Mouse (Mus musculus) limb, embryonic 14.5 days (tissue): ENCODE measurements around the gene Slc1a3. TPM values are rescaled to one million over a fixed set of nuclear protein-coding genes. Genes with fewer than 3 reads are reported as not detected.

Experiments
- ATAC-seq: fragments of 200-750 bp; cut with Nextera tagmentation; 2 replicates; pipeline ENCODE4 v1.8.0; 2017; ENCODE audit warnings: low read depth, moderate number of reproducible peaks, moderate TSS enrichment; ENCODE audit not compliant: low FRiP score
- DNase-seq: peaks from one replicate; pipeline ENCODE4 v3.0.0-alpha.2; 2015; ENCODE audit warnings: low spot score
- H3K27ac ChIP-seq: fragments of 300-500 bp; sonication (generic); replicated peaks from 2 replicates; pipeline ENCODE4 v1.5.1; 2014; ENCODE audit warnings: low read depth, mild to moderate bottlenecking, low read length, moderate library complexity, mixed read lengths
- H3K27me3 ChIP-seq: fragments of 300-500 bp; sonication (generic); 2 replicates; pipeline ENCODE4 v1.6.1; 2014; ENCODE audit warnings: low read length, mixed read lengths; ENCODE audit not compliant: control insufficient read depth, insufficient read depth
- H3K36me3 ChIP-seq: fragments of 300-500 bp; sonication (generic); 2 replicates; pipeline ENCODE4 v1.6.1; 2014; ENCODE audit warnings: mild to moderate bottlenecking, low read length, moderate library complexity, mixed read lengths; ENCODE audit not compliant: control insufficient read depth, insufficient read depth
- H3K4me1 ChIP-seq: fragments of 300-500 bp; sonication (generic); 2 replicates; pipeline ENCODE4 v1.6.1; 2014; ENCODE audit warnings: antibody characterized with exemption, low read length, mixed read lengths; ENCODE audit not compliant: control insufficient read depth, insufficient read depth
- H3K4me2 ChIP-seq: fragments of 300-500 bp; sonication (generic); replicated peaks from 2 replicates; pipeline ENCODE4 v1.6.1; 2014; ENCODE audit warnings: low read depth, mild to moderate bottlenecking, low read length, moderate library complexity; ENCODE audit not compliant: severe bottlenecking
- H3K4me3 ChIP-seq: fragments of 300-500 bp; sonication (generic); replicated peaks from 2 replicates; pipeline ENCODE4 v1.5.1; 2014; ENCODE audit warnings: low read length
- H3K9ac ChIP-seq: fragments of 300-500 bp; sonication (generic); 2 replicates; pipeline ENCODE4 v1.6.1; 2014; ENCODE audit warnings: mild to moderate bottlenecking, low read depth, low read length, moderate library complexity; ENCODE audit not compliant: severe bottlenecking
- H3K9me3 ChIP-seq: fragments of 300-500 bp; sonication (generic); 2 replicates; pipeline ENCODE4 v1.6.1; 2016; ENCODE audit warnings: low read length; ENCODE audit not compliant: control insufficient read depth
- POLR2A ChIP-seq: fragments of 200-500 bp; IDR thresholded peaks from 2 replicates; pipeline ENCODE4 v1.8.0; 2012; ENCODE audit warnings: inconsistent platforms, mild to moderate bottlenecking, moderate library complexity, borderline replicate concordance; ENCODE audit not compliant: insufficient read depth, insufficient read length; ENCODE audit errors: extremely low read depth
- WGBS: fragments of 180-500 bp; shearing (Covaris S2); extraction: QIAGEN DNeasy Blood & Tissue Kit; methylation state at CpG from one replicate; pipeline ENCODE4 v1.1.7; 2014; 5-methylcytosine and 5-hydroxymethylcytosine counted together
- polyA plus RNA-seq, 2 experiments: library from polyadenylated mRNA; depleted of rRNA in 1 of 2; stranded (reverse) in 1 of 2; unstranded in 1 of 2; fragments of >200 nt; fragmentation: Nextera tagmentation in 1 of 2; extraction: Ambion mirVana in 1 of 2; gene quantifications; 2 replicates each; pipeline versions ENCODE4 v1.2.1 to v1.2.3; 2012 to 2014

Gene Slc1a3
- polyA plus RNA-seq, 2 experiments: 20.9 to 26.8 TPM

DNA sequence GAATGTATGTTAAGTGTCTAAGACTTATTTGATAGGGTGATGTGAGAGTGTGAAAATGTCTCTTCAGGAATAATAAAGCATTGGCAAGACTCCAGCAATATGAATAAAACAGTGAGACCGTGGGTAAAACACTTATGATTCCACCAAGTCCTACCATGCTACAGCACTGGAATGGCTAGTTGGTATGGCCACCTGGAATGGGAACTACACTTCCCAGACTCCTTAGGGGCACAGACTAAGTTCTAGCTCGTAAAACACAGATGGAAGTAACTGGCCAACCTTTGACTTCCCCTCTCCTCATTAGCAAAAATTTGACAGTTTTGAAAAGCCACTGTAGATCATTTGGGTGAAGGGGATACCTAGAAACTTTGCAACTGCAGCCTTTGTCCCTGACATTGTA, 70.7 kb downstream of the Slc1a3 start:
- no peak overlapping the region for H3K4me2 ChIP-seq
- no peaks in the 10 kb centered on the region for H3K9me3 ChIP-seq
- H3K27me3 ChIP-seq: no peaks in the 10 kb centered on the region
- ATAC-seq (no peak), DNase-seq (no peak)
- 55% methylated on average over 2 of the region's 2 CpGs for WGBS
- no peak for TF ChIP-seq POLR2A
- H3K4me1 ChIP-seq: peaks cover 4% of the 10 kb centered on the region; the same call in 1 of the 2 replicates
- no peak overlapping the region for H3K4me3 ChIP-seq
- H3K9ac ChIP-seq: no peak overlapping the region
- no peak overlapping the region for H3K27ac ChIP-seq
- H3K36me3 ChIP-seq: peaks cover 6% of the 10 kb centered on the region

DNA sequence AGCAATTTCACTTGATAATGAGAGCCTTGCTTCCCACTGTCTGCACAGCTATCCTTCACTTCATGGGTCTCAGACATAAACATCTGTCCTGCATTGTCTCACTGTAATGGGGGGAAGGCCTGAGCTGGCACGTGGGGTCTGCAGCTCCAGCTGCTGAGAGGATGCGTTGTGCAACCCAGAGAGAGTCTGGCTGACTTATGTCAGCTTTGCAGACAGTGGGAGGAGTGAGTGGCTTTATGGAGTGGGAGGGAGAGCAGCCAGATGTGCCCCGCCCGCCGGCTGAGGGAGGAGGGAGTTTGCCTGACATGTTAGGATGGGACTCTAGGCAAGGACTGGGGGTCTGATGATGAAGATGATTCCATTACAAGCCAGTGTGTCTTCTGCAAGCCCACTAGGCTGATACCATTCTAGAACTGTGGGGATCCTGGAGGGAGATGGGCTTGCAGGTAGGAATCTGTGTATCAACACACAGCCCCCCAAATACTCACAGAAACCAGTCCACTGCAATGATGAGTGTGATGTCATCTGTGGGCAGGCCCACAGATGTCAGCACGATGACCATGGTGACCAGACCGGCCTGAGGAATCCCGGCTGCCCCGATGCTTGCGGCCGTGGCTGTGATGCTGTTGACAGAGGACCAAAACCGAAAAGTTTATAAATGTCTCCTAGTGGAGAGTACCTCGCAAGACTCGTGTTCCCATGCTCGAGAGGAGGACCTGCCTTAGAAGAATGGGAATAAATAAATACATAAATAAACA, 71.8 kb downstream of the Slc1a3 start:
- Histone ChIP-seq H3K27ac (no peak overlapping the region), H3K27me3 (no peaks in the 10 kb centered on the region), H3K4me1 (no peaks in the 10 kb centered on the region), H3K4me2 (no peak overlapping the region), H3K4me3 (no peak overlapping the region), H3K9ac (no peak overlapping the region), H3K9me3 (no peaks in the 10 kb centered on the region), H3K36me3 (peaks cover 6% of the 10 kb centered on the region)
- ATAC-seq (no peak), DNase-seq (no peak)
- 79% methylated on average over 15 of the region's 15 CpGs for WGBS
- TF ChIP-seq POLR2A: no peak

DNA sequence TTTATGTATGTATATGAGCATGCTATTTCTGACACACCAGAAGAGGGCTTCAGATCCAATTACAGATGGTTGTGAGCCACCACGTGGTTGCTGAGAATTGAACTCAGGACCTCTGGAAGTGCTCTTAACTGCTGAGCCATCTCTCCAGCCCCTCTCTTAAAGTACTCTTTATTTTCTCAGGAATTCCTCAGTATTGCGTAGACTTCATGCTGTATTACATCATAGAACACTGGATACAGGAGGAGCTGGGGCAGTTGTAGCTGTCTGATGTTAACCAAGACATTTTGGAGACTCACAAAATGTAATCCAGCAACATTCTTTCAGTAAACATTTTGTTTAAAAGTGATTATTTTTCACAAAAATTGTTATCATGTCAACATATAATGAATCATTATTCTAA, 73.3 kb downstream of the Slc1a3 start:
- H3K4me1 ChIP-seq: peaks cover 4% of the 10 kb centered on the region; the same call in 1 of the 2 replicates
- H3K27ac ChIP-seq: no peak overlapping the region
- DNase-seq: no peak
- ATAC-seq: no peak
- H3K9me3 ChIP-seq: no peaks in the 10 kb centered on the region
- no peak overlapping the region for H3K4me3 ChIP-seq
- H3K27me3 ChIP-seq: no peaks in the 10 kb centered on the region
- 85% methylated on average over 2 of the region's 2 CpGs for WGBS
- peaks cover 3% of the 10 kb centered on the region for H3K36me3 ChIP-seq
- TF ChIP-seq POLR2A: no peak
- H3K9ac ChIP-seq: no peak overlapping the region
- no peak overlapping the region for H3K4me2 ChIP-seq

DNA sequence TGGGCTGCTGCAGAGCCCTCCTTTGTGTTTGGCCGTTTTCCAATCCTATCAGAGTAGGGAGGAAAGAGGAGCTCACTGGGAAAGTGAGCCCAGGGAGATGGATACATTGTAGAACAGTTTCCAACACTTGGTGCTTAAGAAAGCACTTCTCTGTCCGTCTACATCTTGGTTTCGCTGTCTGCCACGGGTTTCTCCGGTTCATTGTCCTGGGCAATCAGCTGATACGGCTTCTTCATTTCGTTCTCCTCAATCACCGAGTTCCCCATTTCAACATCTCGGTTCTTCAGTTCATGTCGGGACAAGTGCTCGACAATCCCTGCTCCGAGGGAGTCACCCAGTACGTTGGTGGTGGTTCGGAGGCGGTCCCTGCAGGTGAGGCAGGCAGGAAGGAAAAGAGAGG, 74.6 kb downstream of the Slc1a3 start:
- peaks cover under 1% of the 10 kb centered on the region; the same call in 1 of the 2 replicates for H3K27me3 ChIP-seq
- no peaks in the 10 kb centered on the region for H3K9me3 ChIP-seq
- DNase-seq: no peak
- H3K4me3 ChIP-seq: no peak overlapping the region
- WGBS: 93% methylated on average over 15 of the region's 15 CpGs
- no peaks in the 10 kb centered on the region; the same call in 1 of the 2 replicates for H3K36me3 ChIP-seq
- H3K27ac ChIP-seq: no peak overlapping the region
- H3K4me1 ChIP-seq: peaks cover 6% of the 10 kb centered on the region; the same call in 1 of the 2 replicates
- no peak overlapping the region for H3K9ac ChIP-seq
- H3K4me2 ChIP-seq: no peak overlapping the region
- no peak for TF ChIP-seq POLR2A
- no peak for ATAC-seq

DNA sequence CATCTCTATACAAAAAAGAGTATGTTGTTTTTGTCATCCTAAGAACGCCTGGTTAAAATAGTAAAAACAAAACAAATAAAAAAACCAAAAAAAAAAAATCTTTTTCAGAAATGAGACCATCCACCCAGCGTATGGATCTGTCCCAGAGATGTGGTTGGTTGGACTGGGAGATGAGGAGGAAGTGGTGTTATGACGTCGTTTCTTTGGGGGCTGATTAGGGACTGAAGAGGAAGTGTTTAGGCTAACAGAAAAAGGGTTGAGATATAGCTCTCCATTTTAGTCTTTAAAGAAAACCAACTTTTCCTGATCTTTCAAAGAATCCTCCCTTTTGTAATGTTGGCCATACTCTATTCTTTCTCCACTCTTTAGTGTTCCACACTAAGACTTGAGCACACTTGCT, 75.8 kb downstream of the Slc1a3 start:
- Histone ChIP-seq H3K4me2 (no peak overlapping the region), H3K9ac (no peak overlapping the region), H3K27me3 (peaks cover 10% of the 10 kb centered on the region), H3K4me1 (peaks cover 12% of the 10 kb centered on the region), H3K27ac (no peak overlapping the region), H3K9me3 (no peaks in the 10 kb centered on the region), H3K4me3 (no peak overlapping the region), H3K36me3 (no peaks in the 10 kb centered on the region; the same call in 1 of the 2 replicates)
- WGBS: 84% methylated on average over 4 of the region's 4 CpGs
- ATAC-seq: no peak
- DNase-seq: no peak
- TF ChIP-seq POLR2A: no peak
